Mouse (Mus musculus) skeletal muscle tissue, adult 2 months (tissue): ENCODE results near the gene Slc46a1.

ENCODE experiments used
- DNase-seq: peaks from one replicate; pipeline ENCODE4 v3.0.0-alpha.2; 2012; ENCODE audit warnings: low read depth, low spot score

The Slc46a1 gene

GRCm38 (mm10) chr11:78465568-78466180 lies at the start of gene Slc46a1:
Gene Slc46a1, plus strand, starts transcription at chr11:78465697.
- peak; percentile 52 for DNase-seq

- no peak for DNase-seq
These were observed 48.6 kb upstream of the Slc46a1 start for GRCm38 (mm10) chr11:78416854-78417253.

- no peak for DNase-seq
These were observed 45.1 kb upstream of the Slc46a1 start for GRCm38 (mm10) chr11:78420263-78420889.

- DNase-seq = no peak
These were observed 44.1 kb upstream of the Slc46a1 start for GRCm38 (mm10) chr11:78421201-78422009.

- DNase-seq = no peak
These were observed 43.3 kb upstream of the Slc46a1 start, which contains the start of gene Slc13a2 for GRCm38 (mm10) chr11:78422055-78422819. Gene Slc13a2, minus strand, starts transcription at chr11:78422217.

- DNase-seq = no peak
These were observed 41.1 kb upstream of the Slc46a1 start for GRCm38 (mm10) chr11:78424352-78424751.

GRCm38 (mm10) chr11:78425572-78425971 lies 39.9 kb upstream of the Slc46a1 start:
- no peak for DNase-seq

- no peak for DNase-seq
These were observed 37.8 kb upstream of the Slc46a1 start for GRCm38 (mm10) chr11:78427655-78428054.

GRCm38 (mm10) chr11:78428309-78428708 lies 37.2 kb upstream of the Slc46a1 start:
- DNase-seq = no peak

- no peak for DNase-seq
These were observed 35.2 kb upstream of the Slc46a1 start for GRCm38 (mm10) chr11:78430195-78430878.

GRCm38 (mm10) chr11:78431176-78431575 lies 34.3 kb upstream of the Slc46a1 start:
- no peak for DNase-seq

GRCm38 (mm10) chr11:78434052-78434451 lies 31.4 kb upstream of the Slc46a1 start:
- DNase-seq = no peak

- DNase-seq = no peak
These were observed 29.6 kb upstream of the Slc46a1 start for GRCm38 (mm10) chr11:78435776-78436349.

GRCm38 (mm10) chr11:78437182-78437581 lies 28.3 kb upstream of the Slc46a1 start:
- DNase-seq = no peak

- DNase-seq = no peak
These were observed 27.0 kb upstream of the Slc46a1 start for GRCm38 (mm10) chr11:78438399-78438930.

GRCm38 (mm10) chr11:78443115-78443514 lies 22.4 kb upstream of the Slc46a1 start:
- no peak for DNase-seq

GRCm38 (mm10) chr11:78447168-78447567 lies 18.3 kb upstream of the Slc46a1 start:
- DNase-seq = no peak

GRCm38 (mm10) chr11:78448242-78448641 lies 17.3 kb upstream of the Slc46a1 start:
- no peak for DNase-seq

- no peak for DNase-seq
These were observed 15.2 kb upstream of the Slc46a1 start for GRCm38 (mm10) chr11:78450337-78450736.

GRCm38 (mm10) chr11:78453675-78454074 lies 11.8 kb upstream of the Slc46a1 start:
- peak; percentile 17 for DNase-seq

GRCm38 (mm10) chr11:78454276-78454675 lies 11.2 kb upstream of the Slc46a1 start:
- DNase-seq = no peak
